Mouse (Mus musculus): ENCODE data around the gene Galm. TPM values are rescaled to one million over a fixed set of nuclear protein-coding genes. Genes with fewer than 3 reads are reported as not detected.
"Not testable (repeated sequence)": the region's sequence is repeated elsewhere in the genome, so short reads cannot be mapped to it uniquely, and the experiment has no call there.

The Galm gene
- total and polyA plus RNA-seq, 3 experiments = 0.15 TPM; not detected in 2

GRCm38 (mm10) chr17:80213998-80214397, 86.7 kb downstream of the Galm start:
- H3K27me3 ChIP-seq (ENCODE audit: control insufficient read depth in 1 of 2, insufficient read depth in 2 of 2, low read length in 2 of 2); H3K79me2 ChIP-seq (ENCODE audit: control insufficient read depth, insufficient read depth, low read length, poor library complexity); DNase-seq (ENCODE audit: low read depth, low spot score); H3K4me3 ChIP-seq (ENCODE audit: control insufficient read depth in 1 of 2, insufficient read depth in 1 of 2, low read depth in 2 of 2, low read length in 2 of 2); H3K4me1 ChIP-seq (ENCODE audit: control insufficient read depth in 1 of 2, insufficient read depth in 2 of 2, low read length in 2 of 2); H3K36me3 ChIP-seq (ENCODE audit: control insufficient read depth in 1 of 2, insufficient read depth in 2 of 2, low read length in 2 of 2); H3K9me3 ChIP-seq (replicated peaks; ENCODE audit: insufficient read depth, low read length); H3K27ac ChIP-seq (ENCODE audit: control insufficient read depth, low read depth, low read length); H3K9ac ChIP-seq (ENCODE audit: control insufficient read depth, low read depth, low read length, poor library complexity, severe bottlenecking): not testable (repeated sequence)
- TF ChIP-seq TBP (IDR thresholded peaks at IDR 0.05; ENCODE audit: low read depth, low read length) = peak; percentile 86

- no peak for TF ChIP-seq MXI1 (IDR thresholded peaks at IDR 0.05; ENCODE audit: low read depth, low read length)
- TF ChIP-seq POLR2AphosphoS2 (IDR thresholded peaks at IDR 0.05; ENCODE audit: low read length) = no peak
- no peak for TF ChIP-seq UBTF (IDR thresholded peaks at IDR 0.05; ENCODE audit: borderline replicate concordance, insufficient read depth, low read depth, low read length)
- no peak for TF ChIP-seq NRF1 (IDR thresholded peaks at IDR 0.05; ENCODE audit: insufficient read depth, low read depth, low read length, poor library complexity, severe bottlenecking)
- no peak for TF ChIP-seq USF1 (IDR thresholded peaks at IDR 0.05; ENCODE audit: low read depth, low read length)
- no peak for TF ChIP-seq MYB (IDR thresholded peaks at IDR 0.05; ENCODE audit: low read depth, low read length)
- no peak for TF ChIP-seq ZKSCAN1 (IDR thresholded peaks at IDR 0.05; ENCODE audit: low read depth, low read length)
- TF ChIP-seq MEF2A (IDR thresholded peaks at IDR 0.05; ENCODE audit: extremely low read depth, insufficient replicate concordance, low read depth, low read length, poor library complexity, severe bottlenecking) = no peak
- TF ChIP-seq KAT2A (conservative IDR thresholded peaks at IDR 0.05; ENCODE audit: low read depth, low read length) = no peak
- no peak for TF ChIP-seq JUND (IDR thresholded peaks at IDR 0.05; ENCODE audit: low read depth, low read length)
- no peak for TF ChIP-seq SMC3 (IDR thresholded peaks at IDR 0.05; ENCODE audit: low read depth, low read length)
- no peak for TF ChIP-seq NELFE (IDR thresholded peaks at IDR 0.05; ENCODE audit: low read depth, low read length)
- TF ChIP-seq USF2 (IDR thresholded peaks at IDR 0.05; ENCODE audit: borderline replicate concordance in 1 of 2, insufficient read depth in 1 of 2, low read depth in 1 of 2, low read length in 2 of 2) = no peak
- TF ChIP-seq ZC3H11A (IDR thresholded peaks at IDR 0.05; ENCODE audit: low read depth, low read length) = no peak
These were observed 92.9 kb downstream of the Galm start for GRCm38 (mm10) chr17:80220131-80220530.

More at GRCm38 (mm10) chr17:80220131-80220530, 92.9 kb downstream of the Galm start:
- no peaks in the 10 kb centered on the region for H3K9me3 ChIP-seq (replicated peaks; ENCODE audit: insufficient read depth, low read length)
- no peak overlapping the region for H3K4me3 ChIP-seq (ENCODE audit: control insufficient read depth in 1 of 2, insufficient read depth in 1 of 2, low read depth in 2 of 2, low read length in 2 of 2)
- H3K4me1 ChIP-seq (ENCODE audit: control insufficient read depth in 1 of 2, insufficient read depth in 2 of 2, low read length in 2 of 2) = peaks cover 9 to 20% of the 10 kb centered on the region in 2 experiments
- no peak for DNase-seq (ENCODE audit: low read depth, low spot score)
- no peaks in the 10 kb centered on the region for H3K79me2 ChIP-seq (ENCODE audit: control insufficient read depth, insufficient read depth, low read length, poor library complexity)
- H3K36me3 ChIP-seq (ENCODE audit: control insufficient read depth in 1 of 2, insufficient read depth in 2 of 2, low read length in 2 of 2) = peaks cover 0 to 19% of the 10 kb centered on the region in 2 experiments; a peak in 2 of 4 replicates
- H3K27me3 ChIP-seq (ENCODE audit: control insufficient read depth in 1 of 2, insufficient read depth in 2 of 2, low read length in 2 of 2) = peaks cover 0 to 2% of the 10 kb centered on the region in 2 experiments; a peak in 1 of 4 replicates
- H3K9ac ChIP-seq (ENCODE audit: control insufficient read depth, low read depth, low read length, poor library complexity, severe bottlenecking) = no peak overlapping the region
- H3K27ac ChIP-seq (ENCODE audit: control insufficient read depth, low read depth, low read length) = 0 out of 2 replicates have a peak overlapping the region, but pooled peaks have one; percentile 4

All from MEL (cell line).